Mouse (Mus musculus) macrophage (primary cell): Measurements from ENCODE around the gene Mcl1. TPM values are rescaled to one million over a fixed set of nuclear protein-coding genes. Genes with fewer than 3 reads are reported as not detected.

Source experiments
- H3K27ac ChIP-seq: fragments of 350-480 bp; formaldehyde crosslinking; 2 replicates; pipeline ENCODE4 v1.9.0; 2021
- H3K36me3 ChIP-seq: fragments of 350-480 bp; formaldehyde crosslinking; 2 replicates; pipeline ENCODE4 v1.9.0; 2021; ENCODE audit errors: inconsistent target
- H3K4me3 ChIP-seq: fragments of 350-480 bp; formaldehyde crosslinking; 2 replicates; pipeline ENCODE4 v1.9.0; 2021; ENCODE audit errors: inconsistent target
- H3K79me2 ChIP-seq: fragments of 350-480 bp; formaldehyde crosslinking; 2 replicates; pipeline ENCODE4 v1.9.0; 2021; ENCODE audit errors: inconsistent target
- WGBS: methylation state at CpG from one replicate; pipeline ENCODE4 v1.1.7; 2026; ENCODE audit warnings: inconsistent platforms; ENCODE audit not compliant: missing documents; 5-methylcytosine and 5-hydroxymethylcytosine counted together
- polyA plus RNA-seq: library from polyadenylated mRNA; stranded (reverse); fragments of 250-400 nt; gene quantifications from 3 replicates; pipeline ENCODE4 v1.2.4, GENCODE M21; 2018; ENCODE audit warnings: inconsistent platforms

The Mcl1 gene
- polyA plus RNA-seq, 1 experiment from 2014 or later, result 507 TPM

DNA sequence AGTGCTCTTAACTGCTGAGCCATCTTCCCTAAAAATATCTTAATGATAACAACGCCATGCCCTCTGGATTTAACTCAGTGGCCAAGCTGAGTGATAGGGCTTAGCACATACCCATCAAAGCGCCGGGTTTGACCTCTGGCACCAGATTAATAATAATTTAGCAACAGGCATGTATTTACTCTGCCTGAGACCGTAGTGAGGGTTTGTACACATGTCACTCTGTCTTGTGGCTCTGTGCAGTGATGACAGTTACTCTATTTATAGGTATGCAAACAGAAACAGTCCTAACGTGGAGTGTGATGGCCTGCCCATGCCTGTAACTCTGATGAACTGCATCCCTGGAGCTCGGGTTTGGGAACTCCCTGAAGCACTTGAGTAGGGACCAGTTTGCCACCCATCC lies 34.1 kb downstream of the Mcl1 start:
- no peak overlapping the region for H3K27ac ChIP-seq
- no peaks in the 10 kb centered on the region for H3K36me3 ChIP-seq
- no peak overlapping the region for H3K4me3 ChIP-seq
- no peaks in the 10 kb centered on the region for H3K79me2 ChIP-seq
- WGBS, result 76% methylated on average over 6 of the region's 6 CpGs

GRCm38 (mm10) chr3:95693821-95694807 lies 35.5 kb downstream of the Mcl1 start:
- Histone ChIP-seq H3K79me2 (no peaks in the 10 kb centered on the region), H3K36me3 (no peaks in the 10 kb centered on the region), H3K4me3 (no peak overlapping the region), H3K27ac (peak overlapping the region; percentile 51)
- 32% methylated on average over 11 of the region's 11 CpGs for WGBS

DNA sequence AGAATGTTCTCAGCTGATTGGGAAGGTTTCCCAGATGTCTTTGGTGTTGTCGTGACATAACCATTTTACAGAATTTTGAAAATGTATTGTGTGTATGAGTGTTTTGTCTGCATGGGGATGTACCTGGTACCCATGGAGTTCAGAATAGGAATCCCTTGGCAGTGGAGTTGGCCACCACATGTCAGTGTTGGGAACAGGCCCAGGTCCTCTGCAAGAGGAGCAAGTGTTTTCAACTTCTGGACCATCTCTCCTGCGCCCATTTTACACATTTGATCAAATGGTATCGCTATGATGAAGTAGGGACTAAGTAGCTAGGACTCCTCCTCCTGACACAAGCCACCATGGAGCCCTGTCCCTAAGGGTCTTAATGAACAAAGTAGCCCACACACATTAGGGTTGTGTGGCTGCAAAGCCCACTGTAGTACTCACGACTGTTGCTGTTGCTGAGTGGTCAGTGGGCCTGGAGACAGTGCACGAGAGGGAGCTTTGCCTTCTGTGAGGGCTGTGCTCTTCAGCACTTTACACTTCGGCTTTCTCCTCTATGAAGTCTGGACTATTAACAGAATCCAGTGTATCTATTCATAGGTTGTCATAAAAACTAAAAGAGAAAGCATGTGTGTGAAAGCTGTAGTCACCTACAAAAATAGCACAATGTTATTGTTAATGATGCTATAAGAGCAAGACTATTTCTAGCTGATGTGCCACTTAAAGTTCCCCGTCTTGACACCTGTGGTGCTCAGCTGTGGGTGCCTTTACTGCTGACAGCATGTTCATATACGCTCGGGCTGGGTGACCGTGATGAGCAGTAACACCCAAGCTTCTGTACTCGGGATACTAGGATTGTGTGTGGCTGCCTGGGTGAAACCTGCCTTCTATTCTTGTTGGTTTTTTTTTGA lies 36.5 kb downstream of the Mcl1 start:
- H3K4me3 ChIP-seq, result no peak overlapping the region
- 0 out of 2 replicates have a peak overlapping the region, but pooled peaks have one; percentile 51 for H3K27ac ChIP-seq
- WGBS, result 93% methylated on average over 11 of the region's 11 CpGs
- no peaks in the 10 kb centered on the region for H3K79me2 ChIP-seq
- H3K36me3 ChIP-seq, result no peaks in the 10 kb centered on the region

DNA sequence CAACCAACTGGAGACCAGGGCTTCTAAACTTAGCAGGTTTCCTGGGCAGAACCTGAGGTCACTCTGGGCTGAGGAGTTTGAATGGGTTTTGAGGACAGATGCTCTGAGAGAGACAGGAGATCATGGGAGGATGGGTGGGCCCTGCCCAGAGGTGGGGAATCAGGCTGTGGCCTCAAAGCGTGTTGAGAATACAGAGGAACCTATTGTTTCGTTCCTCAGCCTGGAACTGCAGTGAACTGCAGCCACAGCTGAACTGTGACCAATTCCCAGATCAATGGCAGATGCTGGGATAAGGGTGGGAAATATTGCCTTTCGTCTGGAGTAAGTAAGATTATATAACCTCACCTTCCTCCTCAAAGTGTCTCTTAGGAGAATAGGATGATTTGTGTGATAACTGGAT lies 37.2 kb downstream of the Mcl1 start:
- Histone ChIP-seq H3K36me3 (no peaks in the 10 kb centered on the region), H3K79me2 (no peaks in the 10 kb centered on the region), H3K27ac (no peak overlapping the region), H3K4me3 (no peak overlapping the region)
- 94% methylated on average over 3 of the region's 3 CpGs for WGBS

DNA sequence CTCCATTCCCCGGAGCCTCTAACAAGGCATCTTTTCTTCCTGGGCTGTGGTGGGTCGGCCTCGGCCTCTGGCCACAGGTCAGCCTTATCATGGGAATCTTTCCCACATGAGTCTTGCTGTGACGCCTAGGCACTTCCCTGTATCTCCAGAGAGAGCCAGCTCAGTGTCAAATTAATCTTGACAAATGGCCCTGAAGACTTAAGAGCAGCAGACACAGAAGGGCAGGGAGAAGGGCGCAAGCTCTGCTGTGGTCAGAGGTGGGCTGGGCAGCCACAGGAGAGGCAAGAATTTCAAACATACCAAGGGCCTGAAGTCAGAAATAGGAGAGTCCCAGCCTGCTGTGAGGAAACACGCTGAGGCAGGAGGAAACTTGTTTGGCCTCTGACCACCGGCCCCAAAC lies 37.8 kb downstream of the Mcl1 start:
- no peaks in the 10 kb centered on the region for H3K79me2 ChIP-seq
- no peaks in the 10 kb centered on the region for H3K36me3 ChIP-seq
- no peak overlapping the region for H3K4me3 ChIP-seq
- no peak overlapping the region for H3K27ac ChIP-seq
- WGBS, result 90% methylated on average over 7 of the region's 7 CpGs

DNA sequence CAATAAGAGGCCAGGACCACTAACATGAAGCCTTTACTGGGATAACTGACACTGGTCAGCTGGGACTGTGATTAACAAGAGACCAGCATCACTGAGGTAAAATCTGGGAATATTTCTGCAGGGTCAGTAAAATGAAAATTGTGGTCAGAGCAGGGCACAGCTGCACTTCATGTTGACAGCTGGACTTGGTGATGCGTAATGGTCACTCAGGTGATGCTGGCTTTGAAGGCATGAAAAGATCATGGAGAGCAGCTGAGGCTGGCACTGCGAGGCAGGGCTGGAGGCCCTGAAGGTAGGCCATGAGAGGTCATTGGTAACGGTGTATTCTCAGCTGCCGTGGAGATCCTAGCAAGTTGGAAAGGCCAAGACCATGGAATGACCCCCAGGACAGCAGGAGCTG lies 39.7 kb downstream of the Mcl1 start:
- Histone ChIP-seq H3K36me3 (no peaks in the 10 kb centered on the region), H3K27ac (no peak overlapping the region), H3K4me3 (no peak overlapping the region), H3K79me2 (no peaks in the 10 kb centered on the region)
- WGBS, result 94% methylated on average over 4 of the region's 4 CpGs

GRCm38 (mm10) chr3:95700233-95700681 lies 41.7 kb downstream of the Mcl1 start:
- H3K27ac ChIP-seq, result no peak overlapping the region
- 96% methylated on average over 6 of the region's 6 CpGs for WGBS
- H3K79me2 ChIP-seq, result no peaks in the 10 kb centered on the region
- H3K4me3 ChIP-seq, result no peak overlapping the region
- no peaks in the 10 kb centered on the region for H3K36me3 ChIP-seq

GRCm38 (mm10) chr3:95701085-95701484 lies 42.5 kb downstream of the Mcl1 start:
- 93% methylated on average over 2 of the region's 2 CpGs for WGBS
- no peaks in the 10 kb centered on the region for H3K79me2 ChIP-seq
- H3K4me3 ChIP-seq, result no peak overlapping the region
- no peaks in the 10 kb centered on the region for H3K36me3 ChIP-seq
- no peak overlapping the region for H3K27ac ChIP-seq

- Histone ChIP-seq H3K79me2 (no peaks in the 10 kb centered on the region), H3K27ac (no peak overlapping the region), H3K4me3 (no peak overlapping the region), H3K36me3 (no peaks in the 10 kb centered on the region)
- 38% methylated on average over 24 of the region's 24 CpGs for WGBS
Measured at GRCm38 (mm10) chr3:95701877-95702540, 43.4 kb downstream of the Mcl1 start.

DNA sequence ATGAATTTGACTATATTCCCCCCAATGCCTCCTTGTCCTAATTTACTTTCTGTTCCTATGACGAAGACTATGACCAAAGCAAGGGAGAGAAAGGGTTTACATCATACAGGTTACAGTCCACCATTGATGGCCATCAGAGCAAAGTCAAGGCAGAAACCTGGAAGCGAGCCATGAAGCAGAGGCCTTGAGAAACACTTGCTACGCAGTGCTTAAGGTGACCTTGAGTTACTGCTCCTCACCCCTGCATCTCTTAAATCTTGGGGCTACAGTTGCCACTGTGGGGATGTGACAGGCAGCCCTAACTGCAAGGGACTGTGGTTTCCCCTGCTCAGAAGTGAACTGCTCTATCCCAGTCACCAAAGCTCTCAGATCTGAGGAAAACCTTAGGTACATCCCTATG lies 44.7 kb downstream of the Mcl1 start:
- 89% methylated on average over 3 of the region's 3 CpGs for WGBS

GRCm38 (mm10) chr3:95704612-95705011 lies 46.0 kb downstream of the Mcl1 start:
- WGBS, result 100% methylated on average over 3 of the region's 4 CpGs
- Histone ChIP-seq H3K4me3 (no peak overlapping the region), H3K36me3 (no peaks in the 10 kb centered on the region), H3K27ac (no peak overlapping the region), H3K79me2 (no peaks in the 10 kb centered on the region)

More for the DNA sequence above, 44.7 kb downstream of the Mcl1 start:
- no peak overlapping the region for H3K27ac ChIP-seq
- no peaks in the 10 kb centered on the region for H3K36me3 ChIP-seq
- H3K79me2 ChIP-seq, result no peaks in the 10 kb centered on the region
- no peak overlapping the region for H3K4me3 ChIP-seq

GRCm38 (mm10) chr3:95706273-95706672 lies 47.7 kb downstream of the Mcl1 start:
- no peaks in the 10 kb centered on the region for H3K79me2 ChIP-seq
- H3K4me3 ChIP-seq, result no peak overlapping the region
- H3K27ac ChIP-seq, result no peak overlapping the region
- no peaks in the 10 kb centered on the region for H3K36me3 ChIP-seq
- 49% methylated on average over 4 of the region's 4 CpGs for WGBS

- 22% methylated on average over 6 of the region's 7 CpGs for WGBS
- H3K4me3 ChIP-seq, result no peak overlapping the region
Measured at GRCm38 (mm10) chr3:95707497-95707896, 48.9 kb downstream of the Mcl1 start.

GRCm38 (mm10) chr3:95709044-95709443 lies 50.5 kb downstream of the Mcl1 start:
- H3K4me3 ChIP-seq, result no peak overlapping the region

More at GRCm38 (mm10) chr3:95707497-95707896, 48.9 kb downstream of the Mcl1 start:
- Histone ChIP-seq H3K79me2 (no peaks in the 10 kb centered on the region), H3K27ac (peak overlapping the region; percentile 12; the same call in 1 of the 2 replicates), H3K36me3 (no peaks in the 10 kb centered on the region)

More at GRCm38 (mm10) chr3:95709044-95709443, 50.5 kb downstream of the Mcl1 start:
- no peaks in the 10 kb centered on the region for H3K79me2 ChIP-seq
- H3K27ac ChIP-seq, result no peak overlapping the region
- no peaks in the 10 kb centered on the region for H3K36me3 ChIP-seq
- 84% methylated on average over 4 of the region's 4 CpGs for WGBS
